9 mouse cellular contexts compared by ENCODE assay signal in genomic region chr15:7222809-7223208, GRCm38 (mm10).
DNase-seq lines count a peak whose midpoint lies in the region; ATAC-seq and TF ChIP-seq lines count a peak whose summit lies in the region.
"Had no signal": no experiment of that assay in that cellular context is flagged by ENCODE, and none has a peak within 500 bp of the region (broad histone marks: within the 10 kb centered on the region; RNA-seq: fewer than 3 reads in every experiment).

No protein-coding gene starts in this region.

- 0 out of 2 replicates have a peak overlapping the region, but pooled peaks have one; percentile 1 for H3K9ac ChIP-seq in hindbrain, embryonic 12.5 days
- H3K9ac ChIP-seq in hindbrain, embryonic 11.5 days (ENCODE audit: low read depth, low read length): no peak overlapping the region
- no peak overlapping the region for H3K9ac ChIP-seq in hindbrain, embryonic 13.5 days
- H3K9ac ChIP-seq: limb, embryonic 15.5 days had no signal

- H3K27me3 ChIP-seq in hindbrain, embryonic 12.5 days: no peaks in the 10 kb centered on the region
- H3K27me3 ChIP-seq in hindbrain, embryonic 11.5 days (ENCODE audit: control insufficient read depth, insufficient read depth, low read length): no peaks in the 10 kb centered on the region
- no peaks in the 10 kb centered on the region for H3K27me3 ChIP-seq in hindbrain, embryonic 13.5 days
- H3K27me3 ChIP-seq: limb, embryonic 15.5 days had no signal

- 37% methylated on average over 11 of the region's 11 CpGs for WGBS in hindbrain, embryonic 12.5 days
- WGBS in hindbrain, embryonic 11.5 days: 37% methylated on average over 11 of the region's 11 CpGs
- WGBS in hindbrain, embryonic 13.5 days: 43% methylated on average over 11 of the region's 11 CpGs

- no peaks in the 10 kb centered on the region for H3K9me3 ChIP-seq in hindbrain, embryonic 12.5 days (replicated peaks)
- H3K9me3 ChIP-seq in hindbrain, embryonic 11.5 days (ENCODE audit: control insufficient read depth, low read length): no peaks in the 10 kb centered on the region
- no peaks in the 10 kb centered on the region for H3K9me3 ChIP-seq in hindbrain, embryonic 13.5 days
- H3K9me3 ChIP-seq: limb, embryonic 15.5 days had no signal

- TF ChIP-seq CTCF in layer of hippocampus, adult 2 months (conservative IDR thresholded peaks at IDR 0.05): no peak

- peaks cover 17% of the 10 kb centered on the region for H3K4me1 ChIP-seq in hindbrain, embryonic 12.5 days
- no peaks in the 10 kb centered on the region; the same call in 1 of the 2 replicates for H3K4me1 ChIP-seq in hindbrain, embryonic 11.5 days (replicated peaks; ENCODE audit: control insufficient read depth, insufficient read depth, low read length)
- peaks cover 25% of the 10 kb centered on the region for H3K4me1 ChIP-seq in hindbrain, embryonic 13.5 days (replicated peaks)

- H3K4me3 ChIP-seq in hindbrain, embryonic 12.5 days: no peak overlapping the region
- H3K4me3 ChIP-seq in hindbrain, embryonic 11.5 days (ENCODE audit: low read depth, low read length): no peak overlapping the region
- no peak overlapping the region for H3K4me3 ChIP-seq in hindbrain, embryonic 13.5 days
- no peak overlapping the region for H3K4me3 ChIP-seq in layer of hippocampus, adult 2 months
- H3K4me3 ChIP-seq: limb, embryonic 15.5 days had no signal

- ATAC-seq in hindbrain, embryonic 12.5 days (ENCODE audit: low FRiP score): peak; percentile 35; the same call in 1 of the 2 replicates
- ATAC-seq in hindbrain, embryonic 11.5 days (ENCODE audit: low FRiP score): no peak
- peak; percentile 25; the same call in 1 of the 2 replicates for ATAC-seq in hindbrain, embryonic 13.5 days (ENCODE audit: low FRiP score)

- H3K4me2 ChIP-seq in hindbrain, embryonic 12.5 days (replicated peaks): 0 out of 2 replicates have a peak overlapping the region, but pooled peaks have one; percentile 6
- H3K4me2 ChIP-seq in hindbrain, embryonic 11.5 days (replicated peaks; ENCODE audit: low read depth, low read length): no peak overlapping the region
- no peak overlapping the region for H3K4me2 ChIP-seq in hindbrain, embryonic 13.5 days
- H3K4me2 ChIP-seq: limb, embryonic 15.5 days had no signal

- no peak for DNase-seq in hindbrain, embryonic 11.5 days (ENCODE audit: low spot score)
- DNase-seq in gastrocnemius, postnatal 25 days: peak; percentile 77
- DNase-seq in retina, embryonic 14.5 days (ENCODE audit: low spot score): peak; percentile 26
- DNase-seq in thymus, postnatal 14 days: no peak
- DNase-seq in layer of hippocampus, adult 2 months (ENCODE audit: low spot score in 2 of 2): no peak
- no peak for DNase-seq in layer of hippocampus, postnatal 25 days (ENCODE audit: extremely low spot score in 1 of 2, low spot score in 1 of 2)

- H3K36me3 ChIP-seq in hindbrain, embryonic 12.5 days: no peaks in the 10 kb centered on the region
- no peaks in the 10 kb centered on the region for H3K36me3 ChIP-seq in hindbrain, embryonic 11.5 days (ENCODE audit: control insufficient read depth, insufficient read depth, low read length)
- H3K36me3 ChIP-seq in hindbrain, embryonic 13.5 days: no peaks in the 10 kb centered on the region
- H3K36me3 ChIP-seq: limb, embryonic 15.5 days had no signal

- H3K27ac ChIP-seq in hindbrain, embryonic 12.5 days: no peak overlapping the region
- no peak overlapping the region for H3K27ac ChIP-seq in hindbrain, embryonic 11.5 days (ENCODE audit: low read depth, low read length)
- peak overlapping the region; percentile 5; the same call in 1 of the 2 replicates for H3K27ac ChIP-seq in hindbrain, embryonic 13.5 days
- H3K27ac ChIP-seq in layer of hippocampus, adult 2 months: no peak overlapping the region
- H3K27ac ChIP-seq: limb, embryonic 15.5 days had no signal

Comparison
In these comparisons a context has a peak if more than half of its experiments do, and no peak if none do; other contexts are left out.
1. DNase-seq: peak in gastrocnemius, postnatal 25 days (single experiment) and retina, embryonic 14.5 days (single experiment); none in hindbrain, embryonic 11.5 days (single experiment), thymus, postnatal 14 days (single experiment), layer of hippocampus, adult 2 months (0 of 2) and layer of hippocampus, postnatal 25 days (0 of 2).